Mouse (Mus musculus): ENCODE results near the gene Scgb2b18. TPM values are rescaled to one million over a fixed set of nuclear protein-coding genes. Genes with fewer than 3 reads are reported as not detected.
"Not testable (repeated sequence)": the region's sequence is repeated elsewhere in the genome, so short reads cannot be mapped to it uniquely, and the experiment has no call there.

Gene Scgb2b18
- polyA plus RNA-seq (2012; rRNA removed) = not detected in 2 replicates

GRCm38 (mm10) chr7:33173764-33174163, at the start of gene Scgb2b18:
TSS of gene Scgb2b18 (minus strand) at chr7:33173864.
- not testable (repeated sequence) for DNase-seq (ENCODE audit: extremely low spot score in 1 of 2, low spot score in 1 of 2)

GRCm38 (mm10) chr7:33185268-33185667, 11.6 kb upstream of the Scgb2b18 start, which contains the start of gene Scgb1b18:
TSS of gene Scgb1b18 (plus strand) at chr7:33185568.
- not testable (repeated sequence) for DNase-seq (ENCODE audit: extremely low spot score in 1 of 2, low spot score in 1 of 2)

Other genes starting within 250 kb of the Scgb2b18 start
- not detected in 2 replicates for gene Scgb2b17, start 117.3 kb downstream of the Scgb2b18 start, polyA plus RNA-seq (2012; rRNA removed)
- not detected in 2 replicates for gene Scgb1b17, start 110.4 kb downstream of the Scgb2b18 start, polyA plus RNA-seq (2012; rRNA removed)
- gene Scgb1b18, start 11.7 kb upstream of the Scgb2b18 start, polyA plus RNA-seq (2012; rRNA removed) = not detected in 2 replicates
- not detected in 2 replicates for gene Scgb2b19, start 106.5 kb upstream of the Scgb2b18 start, polyA plus RNA-seq (2012; rRNA removed)
- not detected in 2 replicates for gene Scgb1b19, start 113.4 kb upstream of the Scgb2b18 start, polyA plus RNA-seq (2012; rRNA removed)
- gene Scgb2b20, start 192.5 kb upstream of the Scgb2b18 start, polyA plus RNA-seq (2012; rRNA removed) = not detected in 2 replicates
- not detected in 2 replicates for gene Scgb1b20, start 199.4 kb upstream of the Scgb2b18 start, polyA plus RNA-seq (2012; rRNA removed)

Measured in frontal cortex, adult 2 months (tissue).